Mouse (Mus musculus) kidney, embryonic 15.5 days (tissue): Measurements from ENCODE around the gene Slc25a51. TPM values are rescaled to one million over a fixed set of nuclear protein-coding genes. Genes with fewer than 3 reads are reported as not detected.
A peak's percentile ranks its signal among the peaks of the same experiment; 100 is the strongest.

ENCODE experiments used
- ATAC-seq: fragments of 200-750 bp; cut with Nextera tagmentation; replicated peaks from 2 replicates; pipeline ENCODE4 v1.8.0; 2017; ENCODE audit warnings: moderate TSS enrichment; ENCODE audit not compliant: low FRiP score
- H3K27ac ChIP-seq: fragments of 300-500 bp; sonication (generic); 2 replicates; pipeline ENCODE4 v1.5.1; 2015; ENCODE audit warnings: mild to moderate bottlenecking, inconsistent platforms
- H3K27me3 ChIP-seq: fragments of 300-500 bp; sonication (generic); 2 replicates; pipeline ENCODE4 v1.6.1; 2015; ENCODE audit warnings: inconsistent platforms
- H3K36me3 ChIP-seq: fragments of 300-500 bp; sonication (generic); 2 replicates; pipeline ENCODE4 v1.6.1; 2015; ENCODE audit warnings: inconsistent platforms
- H3K4me1 ChIP-seq: fragments of 300-500 bp; sonication (generic); 2 replicates; pipeline ENCODE4 v1.6.1; 2015; ENCODE audit warnings: inconsistent platforms
- H3K4me2 ChIP-seq: fragments of 300-500 bp; sonication (generic); 2 replicates; pipeline ENCODE4 v1.6.1; 2015; ENCODE audit warnings: moderate library complexity, mild to moderate bottlenecking, inconsistent platforms
- H3K4me3 ChIP-seq: fragments of 300-500 bp; sonication (generic); replicated peaks from 2 replicates; pipeline ENCODE4 v1.5.1; 2015; ENCODE audit warnings: mild to moderate bottlenecking, inconsistent platforms
- H3K9ac ChIP-seq: fragments of 300-500 bp; sonication (generic); 2 replicates; pipeline ENCODE4 v1.6.1; 2015; ENCODE audit warnings: mild to moderate bottlenecking, inconsistent platforms
- H3K9me3 ChIP-seq: fragments of 300-500 bp; sonication (generic); replicated peaks from 2 replicates; pipeline ENCODE4 v1.6.1; 2016; ENCODE audit warnings: inconsistent platforms
- WGBS: fragments of 180-500 bp; shearing (Covaris S2); methylation state at CpG from one replicate; pipeline ENCODE4 v1.1.7; 2015; ENCODE audit warnings: mixed read lengths; 5-methylcytosine and 5-hydroxymethylcytosine counted together
- polyA plus RNA-seq: library from polyadenylated mRNA; unstranded; fragments of >200 nt; fragmentation: Nextera tagmentation; extraction: Ambion mirVana; gene quantifications from 2 replicates; pipeline ENCODE4 v1.2.1, GENCODE M21; 2015

The Slc25a51 gene
- polyA plus RNA-seq, 1 experiment from 2014 or later: 79.0 TPM

DNA sequence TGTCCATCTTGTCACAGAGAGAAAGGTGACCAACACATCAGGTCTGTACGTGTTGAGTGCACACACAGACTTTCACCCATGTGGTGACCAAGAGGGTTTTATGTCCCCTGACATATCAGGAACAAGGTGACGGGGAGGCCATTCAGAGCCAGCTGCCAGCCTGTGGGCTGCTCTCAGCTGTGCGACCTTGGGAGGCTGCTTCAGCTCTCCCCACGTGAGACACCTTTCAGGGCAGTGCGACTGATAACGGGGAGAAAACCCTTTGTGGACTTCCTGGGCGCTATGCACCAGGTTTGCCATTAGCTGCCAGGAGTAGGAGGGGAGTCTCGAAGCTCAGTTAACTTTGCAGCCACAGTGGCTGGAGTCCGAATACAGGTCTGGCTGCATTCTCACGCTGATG, 14.1 kb upstream of the Slc25a51 start:
- H3K36me3 ChIP-seq: no peaks in the 10 kb centered on the region
- 0 out of 2 replicates have a peak overlapping the region, but pooled peaks have one; percentile 73 for H3K27ac ChIP-seq
- H3K4me2 ChIP-seq: no peak overlapping the region
- H3K27me3 ChIP-seq: no peaks in the 10 kb centered on the region
- peaks cover 43% of the 10 kb centered on the region for H3K4me1 ChIP-seq
- WGBS: 85% methylated on average over 10 of the region's 10 CpGs
- H3K9me3 ChIP-seq: no peaks in the 10 kb centered on the region
- H3K4me3 ChIP-seq: no peak overlapping the region
- H3K9ac ChIP-seq: no peak overlapping the region
- no peak for ATAC-seq

GRCm38 (mm10) chr4:45421519-45422260, 13.1 kb upstream of the Slc25a51 start:
- Histone ChIP-seq H3K36me3 (no peaks in the 10 kb centered on the region), H3K9me3 (no peaks in the 10 kb centered on the region), H3K27me3 (no peaks in the 10 kb centered on the region), H3K4me1 (peaks cover 44% of the 10 kb centered on the region), H3K9ac (no peak overlapping the region), H3K4me2 (no peak overlapping the region), H3K4me3 (no peak overlapping the region), H3K27ac (peak overlapping the region; percentile 73)
- WGBS: 77% methylated on average over 11 of the region's 11 CpGs
- ATAC-seq: no peak

DNA sequence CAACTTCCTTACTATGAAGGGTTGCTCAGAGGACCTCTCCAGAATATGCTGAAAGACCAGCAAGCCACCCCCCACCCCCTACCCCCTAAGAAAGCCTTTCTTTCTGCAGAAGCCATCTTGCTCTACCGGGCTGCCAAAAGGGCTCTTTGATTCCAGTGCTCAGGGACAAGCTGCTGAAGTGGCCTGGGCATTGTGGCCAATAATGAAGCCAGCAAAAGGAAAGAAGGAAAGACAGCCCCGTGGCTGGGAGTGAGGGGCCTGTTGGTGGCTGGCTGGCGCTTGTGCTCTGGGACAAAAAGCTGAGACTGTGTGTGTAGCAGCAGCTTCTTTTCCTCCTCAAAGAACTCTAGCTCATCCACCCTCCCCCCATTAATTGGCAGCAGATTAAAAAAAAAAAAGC, 12.2 kb upstream of the Slc25a51 start:
- no peaks in the 10 kb centered on the region for H3K36me3 ChIP-seq
- H3K4me2 ChIP-seq: no peak overlapping the region
- H3K4me1 ChIP-seq: peaks cover 42% of the 10 kb centered on the region
- H3K27me3 ChIP-seq: no peaks in the 10 kb centered on the region
- peak overlapping the region; percentile 73; the same call in 1 of the 2 replicates for H3K27ac ChIP-seq
- no peak overlapping the region for H3K9ac ChIP-seq
- 63% methylated on average over 3 of the region's 3 CpGs for WGBS
- H3K9me3 ChIP-seq: no peaks in the 10 kb centered on the region
- no peak overlapping the region for H3K4me3 ChIP-seq
- no peak for ATAC-seq

DNA sequence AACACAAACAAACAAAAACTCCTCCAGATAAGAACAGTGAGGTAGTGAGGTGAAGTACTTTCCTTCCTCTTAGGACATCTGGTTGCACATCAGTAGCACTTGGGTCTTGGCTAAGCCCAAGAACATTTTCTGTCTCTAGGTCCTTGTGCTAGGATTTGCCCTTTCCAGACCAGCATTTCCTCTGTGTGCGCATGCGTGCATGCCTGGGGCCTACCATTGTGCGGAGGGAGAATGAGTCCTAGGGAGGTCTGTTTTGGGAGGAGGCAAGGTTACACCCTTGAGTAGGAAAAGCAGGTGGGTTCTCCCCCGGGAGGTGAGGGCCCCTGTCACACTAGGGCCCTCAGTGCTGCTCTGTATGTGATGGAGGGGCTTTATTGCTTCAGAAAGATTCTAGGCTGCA, 10.5 kb upstream of the Slc25a51 start:
- Histone ChIP-seq H3K27ac (no peak overlapping the region), H3K4me1 (peaks cover 39% of the 10 kb centered on the region), H3K9ac (no peak overlapping the region), H3K36me3 (no peaks in the 10 kb centered on the region), H3K27me3 (no peaks in the 10 kb centered on the region), H3K4me2 (no peak overlapping the region), H3K4me3 (no peak overlapping the region), H3K9me3 (no peaks in the 10 kb centered on the region)
- ATAC-seq: no peak
- 77% methylated on average over 4 of the region's 4 CpGs for WGBS

- no peaks in the 10 kb centered on the region for H3K36me3 ChIP-seq
- H3K4me1 ChIP-seq: peaks cover 32% of the 10 kb centered on the region
- H3K4me2 ChIP-seq: peak overlapping the region; percentile 42
- no peak overlapping the region for H3K9ac ChIP-seq
- ATAC-seq: 0 out of 2 replicates have a peak, but pooled peaks have one; percentile 41
- H3K4me3 ChIP-seq: no peak overlapping the region; the same call in 1 of the 2 replicates
- 34% methylated on average over 11 of the region's 11 CpGs for WGBS
- H3K27me3 ChIP-seq: no peaks in the 10 kb centered on the region
- no peak overlapping the region for H3K27ac ChIP-seq
- no peaks in the 10 kb centered on the region for H3K9me3 ChIP-seq
These were observed 9.8 kb upstream of the Slc25a51 start for GRCm38 (mm10) chr4:45418229-45418950.

- Histone ChIP-seq H3K9ac (no peak overlapping the region), H3K4me3 (no peak overlapping the region), H3K36me3 (no peaks in the 10 kb centered on the region), H3K4me1 (peaks cover 22% of the 10 kb centered on the region), H3K4me2 (no peak overlapping the region), H3K27ac (no peak overlapping the region), H3K27me3 (no peaks in the 10 kb centered on the region), H3K9me3 (no peaks in the 10 kb centered on the region)
- no peak for ATAC-seq
- 73% methylated on average over 7 of the region's 7 CpGs for WGBS
These were observed 7.7 kb upstream of the Slc25a51 start for GRCm38 (mm10) chr4:45416314-45416713.

- Histone ChIP-seq H3K4me1 (peaks cover 19% of the 10 kb centered on the region), H3K27me3 (no peaks in the 10 kb centered on the region), H3K36me3 (no peaks in the 10 kb centered on the region), H3K4me2 (no peak overlapping the region), H3K9me3 (no peaks in the 10 kb centered on the region), H3K9ac (no peak overlapping the region), H3K4me3 (no peak overlapping the region), H3K27ac (no peak overlapping the region)
- WGBS: 79% methylated on average over 9 of the region's 9 CpGs
- no peak for ATAC-seq
These were observed 5.2 kb upstream of the Slc25a51 start for GRCm38 (mm10) chr4:45413674-45414338.

GRCm38 (mm10) chr4:45412433-45413192, 4.0 kb upstream of the Slc25a51 start:
- Histone ChIP-seq H3K36me3 (no peaks in the 10 kb centered on the region), H3K4me3 (no peak overlapping the region), H3K9me3 (no peaks in the 10 kb centered on the region), H3K4me1 (peaks cover 10% of the 10 kb centered on the region), H3K27ac (no peak overlapping the region), H3K4me2 (no peak overlapping the region), H3K9ac (no peak overlapping the region), H3K27me3 (no peaks in the 10 kb centered on the region)
- ATAC-seq: no peak
- whole genome bisulfite sequencing: 69% methylated on average over 16 of the region's 16 CpGs

- Histone ChIP-seq H3K4me3 (no peak overlapping the region), H3K36me3 (no peaks in the 10 kb centered on the region), H3K27ac (no peak overlapping the region), H3K4me1 (peaks cover 23% of the 10 kb centered on the region), H3K9me3 (no peaks in the 10 kb centered on the region), H3K4me2 (no peak overlapping the region), H3K27me3 (no peaks in the 10 kb centered on the region), H3K9ac (no peak overlapping the region)
- 91% methylated on average over 8 of the region's 8 CpGs for WGBS
- ATAC-seq: no peak
These were observed 2.7 kb upstream of the Slc25a51 start for GRCm38 (mm10) chr4:45411181-45411790.

DNA sequence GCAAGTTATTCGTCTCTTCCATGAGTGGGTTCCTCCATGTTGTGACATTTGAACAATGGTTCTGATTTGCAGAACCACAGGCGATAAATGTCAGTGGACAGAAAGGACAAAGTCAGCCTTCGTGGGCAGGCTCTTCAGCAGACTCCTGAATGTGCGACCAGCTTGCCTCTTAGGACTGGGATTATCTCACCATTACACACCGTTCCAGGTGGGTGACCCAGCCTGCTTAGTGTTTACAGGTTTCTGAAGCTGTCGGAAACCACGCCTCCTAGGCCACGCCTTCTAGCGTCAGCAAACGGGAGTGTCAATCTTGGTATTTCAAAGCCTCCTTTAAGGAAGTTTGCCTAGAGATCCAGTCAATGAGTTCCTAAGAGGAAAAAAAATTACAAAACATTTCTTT, 704 bp upstream of the Slc25a51 start:
- ATAC-seq: peak; percentile 69

GRCm38 (mm10) chr4:45407703-45408334, 747 bp downstream of the Slc25a51 start:
- peak; percentile 18 for ATAC-seq
- Histone ChIP-seq H3K36me3 (peaks cover 19% of the 10 kb centered on the region), H3K4me1 (peaks cover 34% of the 10 kb centered on the region), H3K4me2 (peak overlapping the region; percentile 92), H3K27ac (peak overlapping the region; percentile 96), H3K9ac (peak overlapping the region; percentile 97), H3K27me3 (no peaks in the 10 kb centered on the region), H3K9me3 (no peaks in the 10 kb centered on the region), H3K4me3 (peak overlapping the region; percentile 97)
- 2% methylated on average over 19 of the region's 19 CpGs for WGBS

More for the DNA sequence above, 704 bp upstream of the Slc25a51 start:
- H3K4me3 ChIP-seq: peak overlapping the region; percentile 97
- H3K4me1 ChIP-seq: peaks cover 34% of the 10 kb centered on the region
- no peaks in the 10 kb centered on the region for H3K27me3 ChIP-seq
- peak overlapping the region; percentile 96 for H3K27ac ChIP-seq
- peak overlapping the region; percentile 92 for H3K4me2 ChIP-seq
- no peaks in the 10 kb centered on the region for H3K9me3 ChIP-seq
- H3K36me3 ChIP-seq: peaks cover 4% of the 10 kb centered on the region
- under 1% methylated on average over 10 of the region's 10 CpGs for WGBS
- H3K9ac ChIP-seq: peak overlapping the region; percentile 97
